Mouse (Mus musculus): ENCODE data around the gene Klf12.

Klf12 gene

DNA sequence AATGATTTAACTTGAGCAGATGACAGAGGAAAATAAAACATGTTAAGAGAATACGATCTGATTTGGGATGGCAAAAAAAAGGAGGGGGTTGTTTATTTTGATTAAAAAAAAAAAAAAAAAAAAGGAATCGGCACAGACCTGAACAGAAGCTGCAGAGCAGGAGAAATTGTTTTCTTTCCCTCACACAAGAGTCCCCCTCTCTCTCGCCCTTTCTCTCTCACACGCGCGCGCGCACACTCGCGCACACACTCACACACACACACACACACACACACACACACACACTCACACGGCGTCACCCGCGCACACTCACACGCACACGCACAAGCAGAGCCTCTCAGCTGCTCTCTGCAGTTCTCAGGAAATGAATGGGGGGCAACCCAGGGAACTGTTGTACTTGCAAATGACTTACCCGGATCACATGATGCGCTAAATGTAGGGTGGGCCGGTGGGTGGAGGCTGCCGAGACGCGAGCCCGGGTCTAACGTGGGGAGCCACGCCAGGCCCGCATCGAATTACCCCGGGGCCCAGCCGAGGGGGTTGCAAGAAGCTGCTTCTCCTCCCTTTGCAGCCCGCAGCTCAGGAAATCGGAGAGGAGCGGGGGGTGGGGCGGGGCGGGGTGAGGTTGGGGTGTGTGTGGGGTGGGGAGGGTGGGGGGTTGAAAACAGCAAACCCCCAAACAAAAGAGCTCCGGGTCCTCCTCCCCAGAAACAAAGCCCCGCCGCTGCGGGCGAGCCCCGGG, at the start of gene Klf12:
Gene Klf12 (minus strand): TSS at position 561 of the 742 bp plus-strand sequence.
- CTCF ChIA-PET, result interaction anchor here (0.6 kb wide), 1 partner anchor 47 kb away, joined by 5 read pairs; no protein-coding TSS in a partner anchor

DNA sequence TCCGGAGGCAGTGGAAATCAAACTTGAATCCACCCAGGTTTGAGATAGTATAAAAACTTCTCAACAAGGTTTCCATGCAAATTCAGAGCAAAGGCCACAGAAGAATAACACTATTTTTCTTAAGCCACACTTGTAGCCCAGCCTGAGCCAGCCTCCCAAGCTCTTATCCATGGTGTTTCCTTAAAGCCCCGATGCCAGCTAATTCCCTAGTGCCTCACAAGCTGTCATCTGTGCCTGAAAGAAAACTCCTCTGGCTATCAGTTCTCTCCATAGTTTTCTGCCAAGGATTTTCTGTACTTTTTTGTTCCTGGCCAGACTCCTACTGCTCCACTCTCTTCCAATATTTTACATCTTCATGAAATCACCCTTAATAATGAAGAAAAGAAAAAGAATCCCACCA, 48.9 kb upstream of the Klf12 start:
- CTCF ChIA-PET, result no interaction called here

- CTCF ChIA-PET, result interaction anchor here (0.6 kb wide), 1 partner anchor 128 kb away, joined by 5 read pairs; no protein-coding TSS in a partner anchor
These were observed 44.3 kb upstream of the Klf12 start for GRCm38 (mm10) chr14:100328602-100329276.

- CTCF ChIA-PET, result no interaction called here
These were observed 39.8 kb upstream of the Klf12 start for GRCm38 (mm10) chr14:100324303-100324702.

DNA sequence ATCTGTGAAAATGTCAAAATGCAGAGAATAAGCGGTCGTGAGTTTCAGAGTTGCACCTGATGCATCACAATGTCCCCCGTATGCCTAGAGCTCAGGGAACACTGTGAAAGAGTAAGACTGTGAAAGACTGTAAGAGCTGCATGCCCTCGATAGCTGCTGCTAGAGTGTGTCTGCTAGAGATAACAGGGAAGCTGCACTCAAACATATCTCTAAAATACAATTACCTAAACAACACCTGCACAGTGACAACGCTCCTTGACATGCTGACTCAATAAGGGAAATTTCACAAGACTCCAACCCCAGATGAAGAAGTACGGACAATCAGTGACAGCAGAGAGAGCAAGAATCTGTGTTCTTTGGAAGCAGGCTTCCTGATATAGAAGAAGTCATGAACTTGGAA, 37.5 kb upstream of the Klf12 start:
- CTCF ChIA-PET, result no interaction called here

DNA sequence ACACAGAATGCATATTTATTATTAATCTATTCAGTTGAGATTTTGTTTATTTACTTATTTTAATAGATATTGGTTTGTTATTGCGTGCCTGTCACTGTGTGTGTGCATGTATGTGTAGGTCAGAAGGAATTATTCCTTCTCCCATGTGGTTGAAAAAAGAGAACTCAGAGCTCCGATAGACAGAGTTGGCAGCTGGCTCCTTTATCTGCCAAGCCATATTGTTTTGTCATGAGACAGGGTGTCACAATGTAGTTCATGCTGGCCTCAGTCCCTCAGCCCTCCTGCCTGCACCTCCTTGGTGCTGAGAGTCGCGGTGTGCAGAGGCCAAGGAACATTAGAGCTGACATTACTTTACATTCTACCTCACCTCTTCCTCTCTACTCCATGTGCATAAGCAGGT, 32.3 kb upstream of the Klf12 start:
- CTCF ChIA-PET, result no interaction called here

- CTCF ChIA-PET, result no interaction called here
These were observed 29.6 kb upstream of the Klf12 start for GRCm38 (mm10) chr14:100314099-100314498.

DNA sequence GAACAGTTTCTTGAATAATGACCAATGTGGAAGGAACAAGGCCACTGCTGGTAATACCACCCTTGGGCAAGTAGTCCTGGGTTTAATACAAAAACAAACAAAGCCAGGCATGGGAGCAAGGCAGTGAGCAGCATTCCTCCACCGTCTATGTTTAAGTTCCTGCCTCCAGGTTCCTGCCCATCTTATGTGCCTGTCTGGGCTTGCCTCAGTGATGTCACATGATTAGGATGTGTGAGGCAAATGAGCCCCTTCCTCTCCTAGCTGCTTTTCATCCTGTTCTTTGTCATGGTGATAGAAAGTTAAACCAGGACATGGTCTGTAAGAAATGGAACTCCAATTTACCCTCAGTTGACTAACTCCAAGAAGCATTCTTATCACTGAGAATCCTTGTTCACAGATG, 16.4 kb upstream of the Klf12 start:
- CTCF ChIA-PET, result no interaction called here

- CTCF ChIA-PET, result interaction anchor here (0.8 kb wide), 2 partner anchors 71 to 184 kb away, joined by 8 to 33 read pairs; no protein-coding TSS in a partner anchor
These were observed 14.4 kb upstream of the Klf12 start for GRCm38 (mm10) chr14:100298892-100299291.

DNA sequence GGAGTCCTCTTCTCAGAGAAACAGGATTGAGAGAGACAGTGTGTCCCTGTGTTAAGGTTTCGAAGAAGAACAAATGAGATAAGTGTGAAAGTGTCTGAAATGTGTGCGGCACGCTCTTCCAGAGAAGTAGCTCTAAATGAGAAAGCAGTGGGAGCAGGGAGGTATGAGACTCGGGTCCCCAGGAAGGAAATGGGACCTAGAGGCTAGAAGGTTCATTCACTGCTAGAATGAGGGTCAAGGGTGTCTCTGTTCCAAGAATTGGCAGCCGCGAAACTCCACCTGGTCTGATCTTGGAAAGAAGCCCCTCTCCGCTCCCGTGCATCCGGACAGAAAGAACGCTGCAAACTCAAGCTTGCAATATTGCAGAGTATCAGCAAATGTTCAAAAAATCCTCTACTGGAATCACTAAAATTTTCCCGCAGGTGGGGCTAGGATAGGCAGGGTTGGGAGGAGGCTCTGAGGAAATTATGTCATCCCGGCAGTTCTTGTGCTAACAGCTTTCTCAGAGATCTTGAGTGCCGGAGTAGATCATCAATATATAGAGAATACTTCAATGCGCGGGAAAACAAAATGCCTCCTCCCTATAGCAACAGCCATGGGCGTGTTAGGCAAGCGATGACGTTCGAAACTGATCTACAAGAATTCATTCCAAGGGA, 2.2 kb upstream of the Klf12 start:
- CTCF ChIA-PET, result no interaction called here

- CTCF ChIA-PET, result no interaction called here
These were observed 1.4 kb upstream of the Klf12 start for GRCm38 (mm10) chr14:100285656-100286585.

- CTCF ChIA-PET, result interaction anchor here (0.6 kb wide), 1 partner anchor 46 kb away, joined by 5 read pairs; no protein-coding TSS in a partner anchor
These were observed 579 bp upstream of the Klf12 start for GRCm38 (mm10) chr14:100284861-100285655.

DNA sequence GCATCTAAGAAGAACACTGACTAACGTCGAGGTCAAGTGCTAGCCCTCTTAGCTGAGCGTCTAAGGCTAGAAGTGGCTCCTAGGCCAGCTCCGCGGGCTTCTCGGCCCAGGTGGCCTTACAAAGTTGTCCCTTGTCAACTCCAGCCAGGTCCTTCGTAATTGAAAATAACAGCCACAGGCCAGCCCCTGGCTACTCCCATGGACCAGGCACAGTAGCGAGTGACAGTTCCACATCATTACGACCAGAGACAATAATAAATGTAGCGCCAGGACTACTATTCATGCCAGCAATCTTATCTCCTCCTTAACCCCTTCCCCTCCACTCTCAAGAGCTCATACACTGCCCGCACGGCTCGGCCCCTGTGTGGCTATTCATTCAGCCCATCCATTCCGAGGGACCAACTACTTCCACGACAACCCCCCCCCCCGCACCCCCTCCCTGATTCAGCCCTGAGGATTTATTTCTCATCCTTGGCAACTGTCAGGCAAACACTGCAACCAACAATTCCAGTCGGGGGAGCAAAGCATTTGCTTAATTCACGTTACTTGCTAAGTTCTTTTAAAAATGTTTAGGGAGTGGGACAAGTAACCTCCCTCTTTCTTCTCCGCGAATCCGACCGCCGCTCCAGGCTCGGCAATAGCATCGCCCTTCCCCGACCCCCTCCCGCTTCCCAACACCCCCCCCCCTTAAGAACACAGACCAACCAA, 914 bp downstream of the Klf12 start:
- CTCF ChIA-PET, result no interaction called here

- CTCF ChIA-PET, result no interaction called here
These were observed 1.8 kb downstream of the Klf12 start for GRCm38 (mm10) chr14:100282651-100283050.

DNA sequence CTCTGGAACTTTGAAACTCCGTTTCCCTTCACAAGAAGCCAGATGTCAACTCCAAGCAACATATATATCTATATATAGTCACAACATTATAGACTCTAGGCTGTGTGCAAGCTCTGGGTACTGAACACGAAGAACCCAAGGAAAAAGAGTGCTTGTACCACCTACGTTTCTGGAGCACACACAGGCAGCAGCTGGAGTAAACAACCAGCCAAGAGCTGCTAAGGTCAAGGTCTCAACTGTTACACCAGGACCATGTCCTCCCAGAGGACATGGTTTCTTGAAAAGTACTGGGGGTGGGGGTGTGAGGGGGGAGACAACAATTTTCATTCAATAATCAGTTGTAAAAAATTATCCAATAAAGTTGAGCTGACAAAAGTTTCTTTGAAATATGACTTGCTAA, 2.7 kb downstream of the Klf12 start:
- CTCF ChIA-PET, result no interaction called here

DNA sequence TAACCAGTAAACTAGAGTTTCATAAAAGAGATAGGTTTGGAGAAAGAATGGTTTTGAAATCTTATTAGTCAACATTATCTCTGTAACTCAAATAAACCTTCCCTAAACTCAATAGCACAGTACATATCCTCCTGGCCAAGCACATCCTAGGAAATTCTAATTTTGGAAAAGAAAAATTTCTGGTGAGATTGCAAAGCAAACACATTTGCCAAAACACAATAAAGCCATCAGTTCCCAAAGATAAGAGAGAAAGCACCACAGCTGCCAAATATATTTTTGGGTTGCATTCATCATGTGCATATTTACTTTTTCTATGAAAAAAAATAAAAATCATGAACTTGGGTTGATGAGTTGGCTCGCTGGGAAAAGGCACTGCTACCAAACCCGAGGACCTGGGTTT, 10.3 kb downstream of the Klf12 start:
- CTCF ChIA-PET, result interaction anchor here (0.6 kb wide), 1 partner anchor 20 kb away, joined by 3 read pairs; no protein-coding TSS in a partner anchor

GRCm38 (mm10) chr14:100260531-100260930, 23.9 kb downstream of the Klf12 start:
- CTCF ChIA-PET, result no interaction called here

DNA sequence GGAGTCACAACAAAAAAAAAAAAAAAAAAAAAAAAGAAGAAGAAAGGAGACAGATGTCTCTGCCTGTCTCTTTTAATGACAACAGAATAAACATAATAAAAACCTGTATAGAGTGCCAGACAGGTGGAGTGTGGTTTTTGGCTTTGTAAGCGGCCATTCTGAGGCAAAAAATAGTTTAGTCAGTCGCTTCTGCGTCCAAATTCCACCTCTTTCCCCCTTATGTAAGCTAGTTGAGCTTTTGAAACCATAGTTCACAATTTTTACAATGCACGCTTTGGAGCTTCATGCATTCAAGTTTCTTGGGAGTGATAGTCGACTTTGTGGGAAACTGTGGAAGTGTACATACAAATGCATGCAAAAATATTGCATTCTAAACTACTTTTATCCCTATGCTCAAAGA, 41.4 kb downstream of the Klf12 start:
- CTCF ChIA-PET, result no interaction called here

GRCm38 (mm10) chr14:100239874-100240273, 44.6 kb downstream of the Klf12 start:
- CTCF ChIA-PET, result no interaction called here

GRCm38 (mm10) chr14:100236757-100237156, 47.7 kb downstream of the Klf12 start:
- CTCF ChIA-PET, result no interaction called here

Measured in spleen, embryonic (tissue).